Mouse (Mus musculus) testis, adult 2 months (tissue): Measurements from ENCODE around the gene Cisd3.

ENCODE experiments used
- CTCF ChIP-seq: fragments of 200-500 bp; IDR thresholded peaks from 2 replicates; pipeline ENCODE4 v1.5.1; 2012; ENCODE audit warnings: low read depth, mild to moderate bottlenecking, inconsistent platforms, low read length, moderate library complexity; ENCODE audit not compliant: control insufficient read depth, insufficient read depth, insufficient replicate concordance
- POLR2A ChIP-seq: fragments of 200-500 bp; IDR thresholded peaks from 2 replicates; pipeline ENCODE4 v1.6.1; 2012; ENCODE audit warnings: low read depth, mild to moderate bottlenecking, inconsistent platforms, low read length, moderate library complexity; ENCODE audit not compliant: control insufficient read depth

DNA sequence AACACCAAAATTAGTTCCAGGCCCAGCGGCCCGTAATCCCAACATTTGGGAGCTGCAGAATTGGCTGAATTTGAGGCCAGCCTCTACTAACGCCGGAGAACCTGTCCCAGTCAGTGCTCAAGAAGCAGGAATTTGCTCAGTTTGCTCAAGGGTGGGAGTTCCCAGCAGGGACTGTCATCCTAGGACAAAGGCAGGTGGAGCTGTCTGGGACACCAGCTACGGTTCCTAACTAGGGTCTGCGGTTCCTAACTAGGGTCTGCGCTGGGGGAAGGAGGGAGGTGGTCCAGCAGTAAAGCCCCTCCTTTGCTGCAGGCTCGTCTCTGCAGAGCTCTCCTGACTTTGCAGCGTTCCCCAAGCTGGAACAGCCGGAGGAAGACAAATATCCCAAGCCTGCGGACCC, 12.5 kb upstream of the Cisd3 start:
- TF ChIP-seq CTCF = no peak
- TF ChIP-seq POLR2A = no peak
